Mouse (Mus musculus): ENCODE measurements around the gene Tbc1d24. TPM values are rescaled to one million over a fixed set of nuclear protein-coding genes. Genes with fewer than 3 reads are reported as not detected.

Tbc1d24 gene
- total and polyA plus RNA-seq, 2 experiments from 2014 or later: 23.5 to 113 TPM

GRCm38 (mm10) chr17:24243311-24243969 lies 38.1 kb upstream of the Tbc1d24 start:
- WGBS: 89% methylated on average over 4 of the region's 4 CpGs
- DNase-seq (peak; percentile 36), ATAC-seq (no peak)
- Histone ChIP-seq H3K9ac (no peak overlapping the region), H3K36me3 (ENCODE audit: insufficient read depth) (peaks cover 47% of the 10 kb centered on the region), H3K4me2 (ENCODE audit: low read depth) (no peak overlapping the region), H3K4me1 (ENCODE audit: insufficient read depth) (no peaks in the 10 kb centered on the region), H3K27me3 (ENCODE audit: insufficient read depth, low read length) (no peaks in the 10 kb centered on the region), H3K27ac (ENCODE audit: low read depth, low read length) (no peak overlapping the region), H3K4me3 (ENCODE audit: low read depth, low read length) (no peak overlapping the region), H3K9me3 (ENCODE audit: low read length) (no peaks in the 10 kb centered on the region)
- peak; percentile 72 for TF ChIP-seq CTCF (IDR thresholded peaks at IDR 0.05; ENCODE audit: low read depth)

DNA sequence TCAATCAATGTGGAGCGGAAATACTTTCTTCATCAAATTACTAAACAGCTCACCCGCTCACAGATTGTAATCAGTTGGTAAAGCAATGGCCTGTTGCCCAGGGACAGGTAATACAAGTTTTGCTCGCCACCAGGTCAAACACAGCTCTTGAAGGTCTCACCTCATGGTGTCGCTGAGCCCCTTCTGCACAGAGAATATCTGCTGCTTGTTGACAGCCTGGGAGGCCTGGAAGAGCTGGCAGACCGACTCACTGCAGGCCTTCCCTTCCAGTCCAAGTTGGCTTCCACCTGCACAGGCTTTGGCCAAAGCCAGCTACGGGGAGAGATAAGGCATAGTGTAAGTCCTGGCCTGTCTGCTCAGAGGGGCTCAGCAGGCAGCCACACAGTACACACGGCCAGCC lies 31.6 kb upstream of the Tbc1d24 start:
- no peak for TF ChIP-seq CTCF (IDR thresholded peaks at IDR 0.05; ENCODE audit: low read depth)

DNA sequence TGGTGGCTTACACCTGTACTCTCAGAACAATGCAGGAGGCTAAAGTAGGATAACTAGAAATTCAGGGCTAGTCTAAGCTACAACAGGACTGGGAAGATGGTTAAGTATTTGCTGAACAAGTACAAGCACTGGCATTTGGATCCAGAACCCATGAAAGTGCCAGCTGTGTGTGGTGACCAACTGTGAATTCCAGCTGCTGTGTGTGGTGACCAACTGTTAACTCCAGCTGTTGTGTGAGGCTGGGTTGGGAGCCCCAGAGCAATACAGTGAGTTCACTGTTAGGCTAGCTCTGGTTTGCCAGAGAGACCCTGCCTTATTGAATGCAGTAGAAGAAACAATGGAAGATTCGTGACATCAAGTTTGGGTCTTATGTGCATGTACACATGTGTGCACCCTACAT lies 31.1 kb upstream of the Tbc1d24 start:
- H3K4me1 ChIP-seq (ENCODE audit: insufficient read depth): no peaks in the 10 kb centered on the region
- no peaks in the 10 kb centered on the region for H3K27me3 ChIP-seq (ENCODE audit: insufficient read depth, low read length)
- H3K36me3 ChIP-seq (ENCODE audit: insufficient read depth): peaks cover 43% of the 10 kb centered on the region
- ATAC-seq: no peak
- 100% methylated on average over 1 of the region's 1 CpGs for WGBS
- TF ChIP-seq CTCF (IDR thresholded peaks at IDR 0.05; ENCODE audit: low read depth): no peak
- H3K9me3 ChIP-seq (ENCODE audit: low read length): no peaks in the 10 kb centered on the region
- H3K27ac ChIP-seq (ENCODE audit: low read depth, low read length): no peak overlapping the region
- H3K4me2 ChIP-seq (ENCODE audit: low read depth): no peak overlapping the region
- no peak overlapping the region for H3K4me3 ChIP-seq (ENCODE audit: low read depth, low read length)
- no peak for DNase-seq
- H3K9ac ChIP-seq: no peak overlapping the region

More for the DNA sequence above, 31.6 kb upstream of the Tbc1d24 start:
- H3K4me1 ChIP-seq (ENCODE audit: insufficient read depth): no peaks in the 10 kb centered on the region
- WGBS: 93% methylated on average over 7 of the region's 7 CpGs
- H3K27ac ChIP-seq (ENCODE audit: low read depth, low read length): no peak overlapping the region
- DNase-seq: no peak
- H3K9me3 ChIP-seq (ENCODE audit: low read length): no peaks in the 10 kb centered on the region
- H3K27me3 ChIP-seq (ENCODE audit: insufficient read depth, low read length): no peaks in the 10 kb centered on the region
- peaks cover 44% of the 10 kb centered on the region for H3K36me3 ChIP-seq (ENCODE audit: insufficient read depth)
- no peak overlapping the region for H3K4me2 ChIP-seq (ENCODE audit: low read depth)
- H3K9ac ChIP-seq: no peak overlapping the region
- no peak overlapping the region for H3K4me3 ChIP-seq (ENCODE audit: low read depth, low read length)
- ATAC-seq: no peak

DNA sequence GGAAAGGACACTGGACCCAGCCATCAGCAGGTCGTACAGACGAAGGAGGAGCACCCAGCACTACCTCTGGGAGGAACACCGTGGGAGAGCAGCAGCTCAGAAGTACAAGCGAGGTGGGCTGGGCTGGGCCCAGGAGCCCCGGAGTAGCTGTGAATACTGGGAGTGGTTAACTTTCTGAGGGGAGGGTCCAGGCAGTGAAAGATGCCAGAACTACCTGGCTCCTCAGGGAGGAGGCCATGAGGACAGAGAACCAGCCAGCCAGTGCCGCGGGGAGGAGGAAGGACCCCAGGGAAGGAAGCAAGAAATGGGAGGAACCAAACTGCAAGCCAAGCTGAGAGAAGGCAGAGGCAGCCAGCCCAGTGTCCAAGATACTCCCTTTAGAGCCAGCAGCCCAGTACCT lies 22.6 kb upstream of the Tbc1d24 start:
- no peak overlapping the region for H3K4me2 ChIP-seq (ENCODE audit: low read depth)
- no peak overlapping the region for H3K27ac ChIP-seq (ENCODE audit: low read depth, low read length)
- H3K4me3 ChIP-seq (ENCODE audit: low read depth, low read length): no peak overlapping the region
- DNase-seq (no peak), ATAC-seq (no peak)
- no peaks in the 10 kb centered on the region for H3K9me3 ChIP-seq (ENCODE audit: low read length)
- TF ChIP-seq CTCF (IDR thresholded peaks at IDR 0.05; ENCODE audit: low read depth): no peak
- no peak overlapping the region for H3K9ac ChIP-seq
- H3K4me1 ChIP-seq (ENCODE audit: insufficient read depth): no peaks in the 10 kb centered on the region
- WGBS: 95% methylated on average over 7 of the region's 7 CpGs
- H3K36me3 ChIP-seq (ENCODE audit: insufficient read depth): peaks cover 33% of the 10 kb centered on the region
- H3K27me3 ChIP-seq (ENCODE audit: insufficient read depth, low read length): no peaks in the 10 kb centered on the region

DNA sequence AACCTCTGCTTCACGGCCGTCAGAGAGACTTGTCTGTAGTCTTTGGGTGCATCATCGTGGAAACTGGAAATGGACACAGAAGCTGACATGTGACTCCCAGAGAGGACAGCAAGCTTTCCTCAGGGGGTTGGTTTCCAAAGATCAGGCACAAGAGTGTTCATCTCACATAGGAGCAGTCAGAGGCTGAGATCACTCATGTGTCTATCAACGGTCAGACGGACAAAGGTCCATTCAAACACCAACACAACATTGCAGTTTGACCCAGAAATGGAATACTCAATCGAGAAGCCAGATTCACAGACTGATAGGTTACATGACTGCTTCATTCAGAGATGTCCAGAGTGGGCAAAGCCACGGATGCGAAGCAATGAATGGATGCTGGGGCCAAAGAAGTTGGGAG lies 21.4 kb upstream of the Tbc1d24 start:
- no peaks in the 10 kb centered on the region for H3K27me3 ChIP-seq (ENCODE audit: insufficient read depth, low read length)
- H3K27ac ChIP-seq (ENCODE audit: low read depth, low read length): no peak overlapping the region
- no peak overlapping the region for H3K4me2 ChIP-seq (ENCODE audit: low read depth)
- H3K9ac ChIP-seq: no peak overlapping the region
- DNase-seq (no peak), ATAC-seq (no peak)
- no peak overlapping the region for H3K4me3 ChIP-seq (ENCODE audit: low read depth, low read length)
- H3K36me3 ChIP-seq (ENCODE audit: insufficient read depth): peaks cover 28% of the 10 kb centered on the region
- WGBS: 92% methylated on average over 8 of the region's 8 CpGs
- H3K9me3 ChIP-seq (ENCODE audit: low read length): no peaks in the 10 kb centered on the region
- no peak for TF ChIP-seq CTCF (IDR thresholded peaks at IDR 0.05; ENCODE audit: low read depth)
- H3K4me1 ChIP-seq (ENCODE audit: insufficient read depth): no peaks in the 10 kb centered on the region

- DNase-seq (no peak), ATAC-seq (no peak)
- Histone ChIP-seq H3K9me3 (ENCODE audit: low read length) (no peaks in the 10 kb centered on the region), H3K4me1 (ENCODE audit: insufficient read depth) (0 out of 2 replicates have a peak, but pooled peaks cover 3% of the 10 kb centered on the region), H3K27me3 (ENCODE audit: insufficient read depth, low read length) (no peaks in the 10 kb centered on the region), H3K9ac (no peak overlapping the region), H3K27ac (ENCODE audit: low read depth, low read length) (no peak overlapping the region), H3K36me3 (ENCODE audit: insufficient read depth) (peaks cover 28% of the 10 kb centered on the region), H3K4me2 (ENCODE audit: low read depth) (no peak overlapping the region), H3K4me3 (ENCODE audit: low read depth, low read length) (no peak overlapping the region)
- TF ChIP-seq CTCF (IDR thresholded peaks at IDR 0.05; ENCODE audit: low read depth): no peak
- 96% methylated on average over 5 of the region's 5 CpGs for WGBS
Measured at GRCm38 (mm10) chr17:24225851-24226250, 20.5 kb upstream of the Tbc1d24 start.

DNA sequence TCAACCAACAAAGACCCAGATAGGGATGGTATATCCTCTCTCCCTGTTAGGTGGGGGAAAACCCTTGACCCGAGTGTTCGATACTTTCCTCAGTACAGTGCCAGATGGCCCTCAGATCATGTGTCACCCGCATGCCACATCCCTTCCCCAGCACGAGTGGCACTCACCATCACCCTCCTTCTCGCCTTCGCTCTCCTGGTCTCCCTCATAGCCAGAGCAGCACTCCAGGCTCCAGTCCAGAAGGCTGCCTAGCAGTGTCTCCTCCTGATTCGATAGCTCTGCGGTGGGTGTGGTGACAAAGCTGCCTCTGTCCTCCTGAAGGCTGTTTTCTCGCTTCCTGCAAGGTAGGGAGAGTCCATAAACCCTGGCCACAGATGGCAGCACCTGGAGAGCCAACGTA lies 19.4 kb upstream of the Tbc1d24 start:
- H3K27ac ChIP-seq (ENCODE audit: low read depth, low read length): no peak overlapping the region
- H3K4me3 ChIP-seq (ENCODE audit: low read depth, low read length): no peak overlapping the region
- no peak overlapping the region for H3K4me2 ChIP-seq (ENCODE audit: low read depth)
- ATAC-seq: no peak
- TF ChIP-seq CTCF (IDR thresholded peaks at IDR 0.05; ENCODE audit: low read depth): no peak
- H3K9me3 ChIP-seq (ENCODE audit: low read length): no peaks in the 10 kb centered on the region
- H3K9ac ChIP-seq: no peak overlapping the region
- no peak for DNase-seq
- 89% methylated on average over 10 of the region's 10 CpGs for WGBS
- no peaks in the 10 kb centered on the region for H3K27me3 ChIP-seq (ENCODE audit: insufficient read depth, low read length)
- H3K36me3 ChIP-seq (ENCODE audit: insufficient read depth): peaks cover 24% of the 10 kb centered on the region
- peaks cover 8% of the 10 kb centered on the region; the same call in 1 of the 2 replicates for H3K4me1 ChIP-seq (ENCODE audit: insufficient read depth)
